Mouse (Mus musculus) MEL (cell line): ENCODE results near the gene Scn8a. TPM values are rescaled to one million over a fixed set of nuclear protein-coding genes. Genes with fewer than 3 reads are reported as not detected.

Experiments used
- DNase-seq: peaks from one replicate; pipeline ENCODE4 v3.0.0; 2011; ENCODE audit warnings: low read depth, low spot score
- H3K27ac ChIP-seq: 2 replicates; pipeline ENCODE4 v1.5.1; 2012; ENCODE audit warnings: low read depth, mild to moderate bottlenecking, control low read depth, low read length, moderate library complexity; ENCODE audit not compliant: control insufficient read depth
- H3K27me3 ChIP-seq, 2 experiments: fragments of 150-350 bp in 1 of 2; sonication (generic) in 1 of 2; 2 replicates each; pipeline ENCODE4 v1.6.1; 2012; ENCODE audit warnings: low read length in 2 of 2, mild to moderate bottlenecking in 2 of 2, improper control_type of control experiment in 1 of 2, moderate library complexity in 1 of 2; ENCODE audit not compliant: insufficient read depth in 2 of 2, control insufficient read depth in 1 of 2
- H3K36me3 ChIP-seq, 2 experiments: 2 replicates each; pipeline ENCODE4 v1.6.1; 2012 to 2014; ENCODE audit warnings: low read length in 2 of 2, improper control_type of control experiment in 1 of 2, inconsistent platforms in 1 of 2, mild to moderate bottlenecking in 1 of 2; ENCODE audit not compliant: insufficient read depth in 2 of 2, control insufficient read depth in 1 of 2
- H3K4me1 ChIP-seq, 2 experiments: fragments of 150-350 bp in 1 of 2; sonication (generic) in 1 of 2; 2 replicates each; pipeline ENCODE4 v1.6.1; 2012; ENCODE audit warnings: low read length in 2 of 2, improper control_type of control experiment in 1 of 2, mild to moderate bottlenecking in 1 of 2; ENCODE audit not compliant: insufficient read depth in 2 of 2, control insufficient read depth in 1 of 2
- H3K4me3 ChIP-seq, 2 experiments: fragments of 150-350 bp in 1 of 2; sonication (generic) in 1 of 2; 2 replicates each; pipeline ENCODE4 v1.5.1; 2012; ENCODE audit warnings: low read depth in 2 of 2, low read length in 2 of 2, mild to moderate bottlenecking in 2 of 2, moderate library complexity in 2 of 2, control low read depth in 1 of 2, improper control_type of control experiment in 1 of 2; ENCODE audit not compliant: control insufficient read depth in 1 of 2, insufficient read depth in 1 of 2
- H3K79me2 ChIP-seq: 2 replicates; pipeline ENCODE4 v1.6.1; 2012; ENCODE audit warnings: mild to moderate bottlenecking, low read length, moderate library complexity; ENCODE audit not compliant: control insufficient read depth, poor library complexity, insufficient read depth
- H3K9ac ChIP-seq: 2 replicates; pipeline ENCODE4 v1.6.1; 2012; ENCODE audit warnings: low read depth, mild to moderate bottlenecking, control low read depth, low read length, moderate library complexity; ENCODE audit not compliant: control insufficient read depth, poor library complexity, severe bottlenecking
- H3K9me3 ChIP-seq: fragments of 150-350 bp; sonication (generic); replicated peaks from 2 replicates; pipeline ENCODE4 v1.6.1; 2012; ENCODE audit warnings: mild to moderate bottlenecking, low read length, improper control_type of control experiment, moderate library complexity; ENCODE audit not compliant: insufficient read depth
- BHLHE40 ChIP-seq: IDR thresholded peaks from 2 replicates; pipeline ENCODE4 v1.6.1; 2012; ENCODE audit warnings: low read depth, mild to moderate bottlenecking, inconsistent platforms, low read length, improper control_type of control experiment, borderline replicate concordance
- CTCF ChIP-seq, 3 experiments: IDR thresholded peaks in 2 of 3; conservative IDR thresholded peaks in 1 of 3; 2 replicates each; pipeline ENCODE4 v1.5.1; 2011 to 2012; ENCODE audit warnings: low read length in 3 of 3, low read depth in 2 of 3, mild to moderate bottlenecking in 2 of 3, improper control_type of control experiment in 1 of 3, inconsistent platforms in 1 of 3, mixed read lengths in 1 of 3, moderate library complexity in 1 of 3; ENCODE audit not compliant: control insufficient read depth in 1 of 3, insufficient read depth in 1 of 3, poor library complexity in 1 of 3, severe bottlenecking in 1 of 3
- ELF1 ChIP-seq: IDR thresholded peaks from 2 replicates; pipeline ENCODE4 v1.6.1; 2014; ENCODE audit warnings: low read depth, mild to moderate bottlenecking, inconsistent platforms, low read length, improper control_type of control experiment, moderate library complexity
- EP300 ChIP-seq, 2 experiments: IDR thresholded peaks; 2 replicates each; pipeline ENCODE4 v1.6.1; 2011; ENCODE audit warnings: improper control_type of control experiment in 2 of 2, low read length in 2 of 2, low read depth in 1 of 2, mild to moderate bottlenecking in 1 of 2
- GATA1 ChIP-seq: IDR thresholded peaks from 2 replicates; pipeline ENCODE4 v1.6.1; 2011; ENCODE audit warnings: low read depth, low read length, improper control_type of control experiment
- HCFC1 ChIP-seq: IDR thresholded peaks from 2 replicates; pipeline ENCODE4 v1.6.1; 2012; ENCODE audit warnings: low read depth, mild to moderate bottlenecking, inconsistent platforms, low read length, improper control_type of control experiment, moderate library complexity
- KAT2A ChIP-seq: conservative IDR thresholded peaks from 2 replicates; pipeline ENCODE4 v1.6.1; 2012; ENCODE audit warnings: low read depth, low read length, improper control_type of control experiment, inconsistent platforms
- MAFK ChIP-seq: IDR thresholded peaks from 2 replicates; pipeline ENCODE4 v1.6.1; 2011; ENCODE audit warnings: low read depth, mild to moderate bottlenecking, low read length, improper control_type of control experiment, borderline replicate concordance
- MAX ChIP-seq: IDR thresholded peaks from 2 replicates; pipeline ENCODE4 v1.6.1; 2011; ENCODE audit warnings: low read length, improper control_type of control experiment
- MAZ ChIP-seq: IDR thresholded peaks from 2 replicates; pipeline ENCODE4 v1.6.1; 2012; ENCODE audit warnings: low read depth, mild to moderate bottlenecking, inconsistent platforms, low read length, improper control_type of control experiment
- MXI1 ChIP-seq: IDR thresholded peaks from 2 replicates; pipeline ENCODE4 v1.6.1; 2011; ENCODE audit warnings: mild to moderate bottlenecking, low read depth, low read length, improper control_type of control experiment
- MYB ChIP-seq: IDR thresholded peaks from 2 replicates; pipeline ENCODE4 v1.6.1; 2011; ENCODE audit warnings: mild to moderate bottlenecking, low read depth, low read length, improper control_type of control experiment
- MYC ChIP-seq: IDR thresholded peaks from 2 replicates; pipeline ENCODE4 v1.6.1; 2011; ENCODE audit warnings: low read depth, mild to moderate bottlenecking, low read length, improper control_type of control experiment, moderate library complexity
- NELFE ChIP-seq: IDR thresholded peaks from 2 replicates; pipeline ENCODE4 v1.6.1; 2011; ENCODE audit warnings: low read depth, low read length, improper control_type of control experiment
- POLR2A ChIP-seq, 2 experiments: IDR thresholded peaks; 2 replicates each; pipeline ENCODE4 v1.6.1; 2011 to 2012; ENCODE audit warnings: low read length in 2 of 2, mild to moderate bottlenecking in 2 of 2, control low read depth in 1 of 2, improper control_type of control experiment in 1 of 2, low read depth in 1 of 2, moderate library complexity in 1 of 2; ENCODE audit not compliant: control insufficient read depth in 1 of 2, insufficient read depth in 1 of 2, poor library complexity in 1 of 2
- POLR2AphosphoS5 ChIP-seq: IDR thresholded peaks from 2 replicates; pipeline ENCODE4 v1.6.1; 2012; ENCODE audit warnings: low read depth, borderline replicate concordance, mild to moderate bottlenecking, inconsistent platforms, low read length, moderate library complexity, mixed read lengths
- RCOR1 ChIP-seq: IDR thresholded peaks from 2 replicates; pipeline ENCODE4 v1.6.1; 2012; ENCODE audit warnings: low read depth, mild to moderate bottlenecking, inconsistent platforms, low read length, improper control_type of control experiment
- SIN3A ChIP-seq: IDR thresholded peaks from 2 replicates; pipeline ENCODE4 v1.6.1; 2012; ENCODE audit warnings: low read length, improper control_type of control experiment, inconsistent platforms
- SMC3 ChIP-seq: IDR thresholded peaks from 2 replicates; pipeline ENCODE4 v1.6.1; 2011; ENCODE audit warnings: low read depth, low read length, improper control_type of control experiment
- TCF12 ChIP-seq: IDR thresholded peaks from 2 replicates; pipeline ENCODE4 v1.6.1; 2014; ENCODE audit warnings: low read depth, mild to moderate bottlenecking, inconsistent platforms, low read length, improper control_type of control experiment, moderate library complexity
- USF2 ChIP-seq, 2 experiments: IDR thresholded peaks; 2 replicates each; pipeline ENCODE4 v1.6.1; 2011 to 2012; ENCODE audit warnings: improper control_type of control experiment in 2 of 2, low read length in 2 of 2, borderline replicate concordance in 1 of 2, inconsistent platforms in 1 of 2, low read depth in 1 of 2, mild to moderate bottlenecking in 1 of 2; ENCODE audit not compliant: insufficient read depth in 1 of 2
- ZC3H11A ChIP-seq: IDR thresholded peaks from 2 replicates; pipeline ENCODE4 v1.6.1; 2012; ENCODE audit warnings: low read depth, mild to moderate bottlenecking, inconsistent platforms, low read length, improper control_type of control experiment
- ZMIZ1 ChIP-seq: IDR thresholded peaks from 2 replicates; pipeline ENCODE4 v1.6.1; 2012; ENCODE audit warnings: low read depth, mild to moderate bottlenecking, inconsistent platforms, low read length, improper control_type of control experiment, moderate library complexity
- ZNF384 ChIP-seq: IDR thresholded peaks from 2 replicates; pipeline ENCODE4 v1.6.1; 2012; ENCODE audit warnings: low read depth, mild to moderate bottlenecking, inconsistent platforms, low read length, improper control_type of control experiment
- polyA plus RNA-seq, 2 experiments: library from polyadenylated mRNA; stranded (reverse) in 1 of 2; unstranded in 1 of 2; fragments of >175 nt in 1 of 2; fragments of >200 nt in 1 of 2; gene quantifications; 2 replicates each; pipeline versions ENCODE4 v1.2.1 to v1.2.4; 2012; ENCODE audit warnings: low replicate concordance in 2 of 2, low read depth in 1 of 2; ENCODE audit not compliant: insufficient read length in 2 of 2, insufficient read depth in 1 of 2, missing spikeins in 1 of 2
- total RNA-seq: library from RNA; depleted of rRNA; stranded (reverse); fragments of 300-350 nt; gene quantifications from 2 replicates; pipeline ENCODE4 v1.2.3, GENCODE M21; 2012

Scn8a gene
- total and polyA plus RNA-seq, 3 experiments = 0.01 to 0.08 TPM; not detected in 1

GRCm38 (mm10) chr15:101004538-101004937 lies 134.9 kb downstream of the Scn8a start:
- Histone ChIP-seq H3K9me3 (no peaks in the 10 kb centered on the region), H3K27me3 (peaks cover 0 to 2% of the 10 kb centered on the region in 2 experiments; a peak in 1 of 4 replicates)
- TF ChIP-seq MAX = no peak
- no peak for TF ChIP-seq ZMIZ1
- TF ChIP-seq BHLHE40 = no peak
- TF ChIP-seq MYC = no peak
- TF ChIP-seq KAT2A = no peak
- TF ChIP-seq POLR2A (IDR thresholded peaks at IDR 0.05; ENCODE audit: control insufficient read depth in 1 of 2, insufficient read depth in 1 of 2, low read depth in 1 of 2, low read length in 2 of 2, poor library complexity in 1 of 2) = no peak
- TF ChIP-seq USF2 (IDR thresholded peaks at IDR 0.05; ENCODE audit: borderline replicate concordance in 1 of 2, insufficient read depth in 1 of 2, low read depth in 1 of 2, low read length in 2 of 2) = no peak
- TF ChIP-seq MAZ = no peak

GRCm38 (mm10) chr15:101005717-101006116 lies 136.1 kb downstream of the Scn8a start:
- no peak for DNase-seq
- Histone ChIP-seq H3K9ac (no peak overlapping the region), H3K36me3 (no peaks in the 10 kb centered on the region), H3K4me3 (no peak overlapping the region), H3K4me1 (peaks cover 0 to 6% of the 10 kb centered on the region in 2 experiments; a peak in 2 of 4 replicates)
- TF ChIP-seq HCFC1 (no peak), EP300 (IDR thresholded peaks at IDR 0.05; ENCODE audit: low read depth in 1 of 2, low read length in 2 of 2) (no peak), MAFK (no peak), GATA1 (no peak), KAT2A (no peak), ELF1 (no peak), ZNF384 (no peak), SMC3 (no peak), SIN3A (no peak), MYB (no peak), POLR2AphosphoS5 (no peak), NELFE (no peak), MAX (no peak), TCF12 (no peak), CTCF (IDR thresholded peaks at IDR 0.05 in 2 of 3, conservative IDR thresholded peaks at IDR 0.05 in 1 of 3; ENCODE audit: control insufficient read depth in 1 of 3, insufficient read depth in 1 of 3, low read depth in 2 of 3, low read length in 3 of 3, poor library complexity in 1 of 3, severe bottlenecking in 1 of 3) (no peak), ZC3H11A (no peak), MAZ (no peak), MXI1 (no peak), RCOR1 (no peak)
- TF ChIP-seq, all 39 proteins: peak for 0
- H3K27me3 ChIP-seq = no peaks in the 10 kb centered on the region
- H3K9me3 ChIP-seq = no peaks in the 10 kb centered on the region
- no peak overlapping the region for H3K27ac ChIP-seq
- no peaks in the 10 kb centered on the region for H3K79me2 ChIP-seq

More at GRCm38 (mm10) chr15:101004538-101004937, 134.9 kb downstream of the Scn8a start:
- Histone ChIP-seq H3K27ac (no peak overlapping the region), H3K9ac (no peak overlapping the region), H3K36me3 (no peaks in the 10 kb centered on the region), H3K4me3 (no peak overlapping the region), H3K79me2 (no peaks in the 10 kb centered on the region), H3K4me1 (peaks cover 0 to 6% of the 10 kb centered on the region in 2 experiments; a peak in 2 of 4 replicates)
- DNase-seq = no peak
